Mouse (Mus musculus): ENCODE data around the gene Sall1. TPM values are rescaled to one million over a fixed set of nuclear protein-coding genes. Genes with fewer than 3 reads are reported as not detected.

Sall1 gene
- polyA plus RNA-seq, 1 experiment from 2014 or later, result 5.8 TPM

DNA sequence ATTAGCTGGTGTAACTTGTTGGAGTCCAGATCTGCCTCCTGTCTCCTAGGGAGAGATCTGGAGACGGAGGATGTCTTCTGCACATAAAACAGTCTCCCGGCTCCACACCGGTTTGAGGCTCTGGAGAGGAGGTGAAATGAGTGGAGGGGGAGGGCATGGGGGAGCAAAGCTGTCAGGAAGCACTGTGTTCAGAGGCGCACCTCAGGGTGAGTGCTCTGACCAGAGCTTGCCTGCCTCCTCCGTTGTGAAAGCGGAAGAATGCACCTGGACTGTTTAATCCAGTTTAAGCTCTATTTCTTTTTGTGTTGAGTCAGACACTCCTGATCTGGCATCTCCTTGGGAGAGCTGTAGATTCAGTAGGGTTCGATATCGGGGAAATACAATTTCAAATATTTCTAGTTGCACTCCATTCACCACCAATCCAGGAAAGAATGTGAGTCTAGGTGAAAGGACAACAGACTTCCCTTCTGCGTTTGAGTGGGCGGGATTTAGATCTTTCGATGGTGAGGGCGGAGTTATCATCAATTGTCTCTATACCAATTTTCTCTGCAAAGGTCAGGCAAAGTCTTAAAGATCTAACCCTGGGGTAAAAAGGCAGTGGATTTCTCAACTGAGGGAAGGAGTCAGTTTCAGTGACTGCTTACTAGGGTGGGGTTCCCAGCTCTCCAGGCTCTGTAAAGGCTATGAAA is 31.8 kb downstream of the Sall1 start:
- ATAC-seq, result no peak
- Histone ChIP-seq H3K36me3 (ENCODE audit: control insufficient read depth, insufficient read depth, low read length) (no peaks in the 10 kb centered on the region), H3K27ac (ENCODE audit: low read length) (no peak overlapping the region), H3K9ac (ENCODE audit: low read depth, low read length) (no peak overlapping the region), H3K4me2 (ENCODE audit: low read length) (no peak overlapping the region), H3K9me3 (replicated peaks; ENCODE audit: control insufficient read depth, low read length, poor library complexity, severe bottlenecking) (no peaks in the 10 kb centered on the region), H3K4me3 (ENCODE audit: low read depth, low read length) (no peak overlapping the region), H3K4me1 (ENCODE audit: control insufficient read depth, insufficient read depth, low read length) (no peaks in the 10 kb centered on the region; the same call in 1 of the 2 replicates), H3K27me3 (ENCODE audit: control insufficient read depth, insufficient read depth, low read depth, low read length) (peaks cover 6% of the 10 kb centered on the region; the same call in 1 of the 2 replicates)
- WGBS, result 14% methylated on average over 12 of the region's 12 CpGs

DNA sequence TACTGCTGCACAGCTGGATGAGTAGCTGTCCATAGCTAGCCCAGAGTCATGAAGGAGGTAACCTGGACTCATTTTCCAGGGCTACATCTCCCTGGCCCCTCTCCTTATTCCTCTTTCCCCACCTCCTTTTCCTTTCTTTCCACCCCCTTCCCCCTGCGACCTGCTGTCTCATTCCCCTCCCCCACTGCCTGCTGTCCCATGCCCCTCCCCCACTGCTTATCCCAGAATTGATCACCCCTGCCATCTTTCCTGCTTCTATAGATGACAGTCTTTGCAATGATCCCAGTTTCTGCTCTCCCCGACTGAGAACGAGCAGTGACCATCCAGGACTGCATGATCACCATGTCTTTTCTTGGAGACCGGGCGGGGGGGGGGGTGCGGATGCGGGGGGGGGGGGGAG is 35.2 kb downstream of the Sall1 start:
- H3K9me3 ChIP-seq (replicated peaks; ENCODE audit: control insufficient read depth, low read length, poor library complexity, severe bottlenecking), result no peaks in the 10 kb centered on the region
- peaks cover 6% of the 10 kb centered on the region; the same call in 1 of the 2 replicates for H3K27me3 ChIP-seq (ENCODE audit: control insufficient read depth, insufficient read depth, low read depth, low read length)
- H3K27ac ChIP-seq (ENCODE audit: low read length), result no peak overlapping the region
- no peaks in the 10 kb centered on the region for H3K36me3 ChIP-seq (ENCODE audit: control insufficient read depth, insufficient read depth, low read length)
- WGBS, result 19% methylated on average over 5 of the region's 7 CpGs
- H3K4me3 ChIP-seq (ENCODE audit: low read depth, low read length), result no peak overlapping the region
- ATAC-seq, result no peak
- no peak overlapping the region for H3K9ac ChIP-seq (ENCODE audit: low read depth, low read length)
- peaks cover 3% of the 10 kb centered on the region; the same call in 1 of the 2 replicates for H3K4me1 ChIP-seq (ENCODE audit: control insufficient read depth, insufficient read depth, low read length)
- no peak overlapping the region for H3K4me2 ChIP-seq (ENCODE audit: low read length)

DNA sequence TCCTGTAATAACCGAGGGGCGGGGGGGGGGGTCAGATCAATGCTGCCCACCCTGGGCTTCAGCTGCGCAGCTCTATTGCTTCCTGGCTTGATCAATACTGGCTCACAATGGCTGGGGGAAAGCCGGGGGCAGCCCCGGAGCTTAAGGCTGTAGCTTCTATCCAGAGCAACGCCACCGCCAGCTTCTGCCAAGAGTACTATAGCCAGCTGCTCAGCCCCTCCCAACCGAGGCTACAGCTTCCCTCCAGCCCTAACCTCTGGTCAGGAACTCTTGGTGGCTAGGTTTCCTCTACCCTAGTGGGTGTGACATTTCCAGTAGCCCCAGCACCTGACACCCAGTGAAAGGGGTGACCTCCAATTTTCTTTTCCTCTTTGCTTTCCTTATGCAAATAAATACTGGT is 36.8 kb downstream of the Sall1 start:
- 0 out of 2 replicates have a peak, but pooled peaks have one; percentile 25 for ATAC-seq
- Histone ChIP-seq H3K9me3 (replicated peaks; ENCODE audit: control insufficient read depth, low read length, poor library complexity, severe bottlenecking) (no peaks in the 10 kb centered on the region), H3K4me2 (ENCODE audit: low read length) (peak overlapping the region; percentile 72), H3K27ac (ENCODE audit: low read length) (no peak overlapping the region), H3K27me3 (ENCODE audit: control insufficient read depth, insufficient read depth, low read depth, low read length) (peaks cover 6% of the 10 kb centered on the region; the same call in 1 of the 2 replicates), H3K4me3 (ENCODE audit: low read depth, low read length) (peak overlapping the region; percentile 43), H3K9ac (ENCODE audit: low read depth, low read length) (peak overlapping the region; percentile 23; the same call in 1 of the 2 replicates), H3K4me1 (ENCODE audit: control insufficient read depth, insufficient read depth, low read length) (peaks cover 3% of the 10 kb centered on the region; the same call in 1 of the 2 replicates), H3K36me3 (ENCODE audit: control insufficient read depth, insufficient read depth, low read length) (no peaks in the 10 kb centered on the region)
- 0% methylated on average over 8 of the region's 8 CpGs for WGBS

DNA sequence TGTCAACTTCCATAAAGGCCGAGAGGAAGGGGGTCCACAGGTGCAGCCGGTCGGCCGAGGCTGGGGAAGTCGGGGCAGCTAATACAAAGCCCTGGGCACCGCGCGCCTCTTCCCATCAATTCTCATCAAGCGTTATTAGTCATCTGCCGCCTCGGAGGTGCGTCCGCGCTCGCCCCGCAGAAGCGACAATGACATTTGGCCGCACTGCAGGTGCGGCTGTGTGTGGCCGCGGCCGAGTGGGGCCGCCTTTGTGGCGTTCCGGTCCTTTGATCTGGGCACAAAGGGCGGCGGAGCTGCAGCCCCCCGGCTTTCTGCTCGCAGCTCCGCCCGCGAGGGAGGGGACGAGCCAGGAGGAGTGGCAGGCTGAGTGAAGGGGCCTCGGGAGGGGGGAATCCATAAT is 37.5 kb downstream of the Sall1 start:
- WGBS, result under 1% methylated on average over 34 of the region's 34 CpGs

DNA sequence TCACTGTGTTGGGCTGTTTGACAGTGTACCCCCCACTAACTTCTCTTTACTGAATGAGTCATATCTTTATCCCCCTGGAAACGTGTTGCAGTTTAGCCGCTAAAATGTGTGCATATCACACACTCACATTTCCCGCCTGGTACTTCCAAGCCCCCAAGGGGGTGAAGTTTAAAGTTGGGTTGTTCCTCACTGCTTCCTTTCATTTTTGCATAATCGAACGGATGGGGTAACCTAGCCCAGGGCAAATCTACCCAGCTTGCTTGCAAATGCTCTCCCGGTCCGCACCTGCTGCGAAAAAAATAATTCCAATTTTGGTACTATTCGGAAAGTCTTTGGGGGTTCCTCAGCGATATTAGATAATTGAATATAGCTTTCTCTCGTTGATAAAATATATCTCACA is 38.2 kb downstream of the Sall1 start:
- peak overlapping the region; percentile 72 for H3K4me2 ChIP-seq (ENCODE audit: low read length)
- H3K36me3 ChIP-seq (ENCODE audit: control insufficient read depth, insufficient read depth, low read length), result no peaks in the 10 kb centered on the region
- no peaks in the 10 kb centered on the region for H3K9me3 ChIP-seq (replicated peaks; ENCODE audit: control insufficient read depth, low read length, poor library complexity, severe bottlenecking)
- peaks cover 3% of the 10 kb centered on the region; the same call in 1 of the 2 replicates for H3K4me1 ChIP-seq (ENCODE audit: control insufficient read depth, insufficient read depth, low read length)
- ATAC-seq, result no peak
- 24% methylated on average over 11 of the region's 11 CpGs for WGBS
- H3K27me3 ChIP-seq (ENCODE audit: control insufficient read depth, insufficient read depth, low read depth, low read length), result peaks cover 6% of the 10 kb centered on the region; the same call in 1 of the 2 replicates
- no peak overlapping the region; the same call in 1 of the 2 replicates for H3K4me3 ChIP-seq (ENCODE audit: low read depth, low read length)
- no peak overlapping the region for H3K9ac ChIP-seq (ENCODE audit: low read depth, low read length)
- H3K27ac ChIP-seq (ENCODE audit: low read length), result no peak overlapping the region

More for the DNA sequence above, 37.5 kb downstream of the Sall1 start:
- Histone ChIP-seq H3K36me3 (ENCODE audit: control insufficient read depth, insufficient read depth, low read length) (no peaks in the 10 kb centered on the region), H3K27me3 (ENCODE audit: control insufficient read depth, insufficient read depth, low read depth, low read length) (peaks cover 6% of the 10 kb centered on the region; the same call in 1 of the 2 replicates), H3K4me2 (ENCODE audit: low read length) (peak overlapping the region; percentile 72), H3K9ac (ENCODE audit: low read depth, low read length) (peak overlapping the region; percentile 62), H3K4me3 (ENCODE audit: low read depth, low read length) (peak overlapping the region; percentile 43), H3K9me3 (replicated peaks; ENCODE audit: control insufficient read depth, low read length, poor library complexity, severe bottlenecking) (no peaks in the 10 kb centered on the region), H3K27ac (ENCODE audit: low read length) (no peak overlapping the region), H3K4me1 (ENCODE audit: control insufficient read depth, insufficient read depth, low read length) (peaks cover 3% of the 10 kb centered on the region; the same call in 1 of the 2 replicates)
- ATAC-seq, result peak; percentile 58

DNA sequence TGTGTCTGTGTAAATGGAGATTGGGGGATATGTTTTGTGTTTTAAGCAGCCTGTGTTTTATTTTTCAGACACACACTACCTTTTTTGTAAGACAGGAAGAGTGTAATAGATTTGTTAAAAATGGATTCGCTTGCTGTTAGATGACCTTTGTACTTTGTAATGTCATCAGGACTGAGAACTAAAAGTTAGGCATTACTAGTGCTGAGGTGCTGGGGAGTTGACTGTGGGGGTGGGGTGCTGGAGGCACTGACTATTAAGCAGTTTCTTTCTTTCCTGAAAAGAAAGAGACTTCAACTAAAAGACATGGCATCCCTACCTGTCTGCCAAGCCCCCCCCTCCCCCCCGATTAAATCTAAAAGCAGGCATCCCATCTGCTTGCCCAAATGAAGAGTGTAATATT is 39.9 kb downstream of the Sall1 start:
- Histone ChIP-seq H3K9me3 (replicated peaks; ENCODE audit: control insufficient read depth, low read length, poor library complexity, severe bottlenecking) (no peaks in the 10 kb centered on the region), H3K36me3 (ENCODE audit: control insufficient read depth, insufficient read depth, low read length) (no peaks in the 10 kb centered on the region), H3K27ac (ENCODE audit: low read length) (no peak overlapping the region), H3K9ac (ENCODE audit: low read depth, low read length) (no peak overlapping the region), H3K4me1 (ENCODE audit: control insufficient read depth, insufficient read depth, low read length) (peaks cover 3% of the 10 kb centered on the region; the same call in 1 of the 2 replicates), H3K4me3 (ENCODE audit: low read depth, low read length) (no peak overlapping the region), H3K4me2 (ENCODE audit: low read length) (no peak overlapping the region), H3K27me3 (ENCODE audit: control insufficient read depth, insufficient read depth, low read depth, low read length) (peaks cover 6% of the 10 kb centered on the region; the same call in 1 of the 2 replicates)
- no peak for ATAC-seq
- WGBS, result 25% methylated on average over 2 of the region's 2 CpGs

DNA sequence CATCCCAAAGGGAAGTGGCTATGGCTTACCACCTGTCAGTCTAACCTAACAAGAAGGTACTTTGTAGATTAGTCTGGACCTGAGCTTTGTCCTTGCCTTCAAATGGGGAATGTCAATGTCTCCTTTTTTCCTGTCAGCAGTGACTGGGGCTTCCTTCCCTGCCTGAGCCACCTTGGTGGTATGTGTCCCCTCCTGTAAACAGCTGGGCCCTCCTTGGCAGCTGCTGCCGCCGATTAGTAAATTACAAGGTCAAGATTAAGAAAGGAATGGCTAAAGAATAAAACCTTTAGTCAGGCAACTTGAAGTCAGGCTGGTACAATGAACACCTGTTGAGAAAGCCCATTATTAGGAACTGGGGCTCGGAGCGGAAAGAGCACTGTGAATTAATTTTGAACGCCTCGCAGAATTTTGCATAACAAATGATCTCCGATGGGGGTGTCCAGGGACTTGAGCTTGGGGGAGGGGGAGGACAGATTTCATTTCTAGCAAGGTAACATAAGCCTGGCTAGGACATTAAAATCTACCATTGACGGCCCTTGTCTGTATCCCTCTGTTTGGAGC is 40.5 kb downstream of the Sall1 start:
- no peak overlapping the region for H3K9ac ChIP-seq (ENCODE audit: low read depth, low read length)

DNA sequence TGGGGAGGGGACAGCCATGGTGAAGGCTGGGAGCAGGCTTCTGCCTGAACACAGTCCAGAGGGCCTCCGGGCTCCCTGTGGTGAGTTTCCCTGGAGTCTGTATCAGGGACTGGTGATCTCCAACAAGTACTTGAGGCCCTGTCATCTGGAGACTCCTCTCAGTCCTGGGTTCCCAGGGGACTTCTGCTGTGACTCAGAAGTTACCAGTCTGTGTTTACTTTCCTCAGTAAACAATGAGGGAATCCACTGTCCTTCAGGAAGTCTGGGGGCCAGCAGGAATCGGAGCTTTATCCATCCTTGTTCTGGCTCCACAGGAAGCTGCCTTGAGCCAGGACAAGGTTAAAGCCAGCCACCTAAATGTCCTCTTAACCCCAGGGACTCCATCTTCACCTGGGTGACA is 41.8 kb downstream of the Sall1 start:
- no peak overlapping the region for H3K4me3 ChIP-seq (ENCODE audit: low read depth, low read length)
- no peak for ATAC-seq
- WGBS, result 65% methylated on average over 2 of the region's 2 CpGs

More for the DNA sequence above, 40.5 kb downstream of the Sall1 start:
- Histone ChIP-seq H3K27me3 (ENCODE audit: control insufficient read depth, insufficient read depth, low read depth, low read length) (peaks cover 3% of the 10 kb centered on the region; the same call in 1 of the 2 replicates), H3K4me1 (ENCODE audit: control insufficient read depth, insufficient read depth, low read length) (peaks cover 3% of the 10 kb centered on the region; the same call in 1 of the 2 replicates), H3K4me2 (ENCODE audit: low read length) (no peak overlapping the region), H3K36me3 (ENCODE audit: control insufficient read depth, insufficient read depth, low read length) (no peaks in the 10 kb centered on the region), H3K9me3 (replicated peaks; ENCODE audit: control insufficient read depth, low read length, poor library complexity, severe bottlenecking) (no peaks in the 10 kb centered on the region), H3K4me3 (ENCODE audit: low read depth, low read length) (no peak overlapping the region), H3K27ac (ENCODE audit: low read length) (no peak overlapping the region)
- WGBS, result 7% methylated on average over 8 of the region's 8 CpGs
- ATAC-seq, result no peak

DNA sequence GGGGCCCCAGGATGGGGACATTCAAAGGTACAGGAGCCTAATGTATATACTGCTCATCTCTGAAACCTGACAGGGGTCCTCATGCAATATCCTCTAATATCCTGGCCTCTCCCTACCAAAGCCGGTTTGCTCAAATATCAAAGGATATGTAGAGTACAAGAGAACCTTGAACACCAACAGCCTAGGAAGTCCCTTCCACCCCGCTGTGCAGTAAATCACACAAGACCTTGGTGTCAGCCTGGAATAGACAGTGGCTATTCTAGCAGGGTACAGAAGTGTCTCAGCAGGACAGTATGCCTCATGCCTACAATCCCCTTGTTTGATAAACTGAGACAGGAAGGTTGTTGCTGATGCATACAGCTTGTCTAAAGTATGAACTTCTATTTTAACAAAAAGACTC is 46.7 kb downstream of the Sall1 start:
- no peaks in the 10 kb centered on the region for H3K36me3 ChIP-seq (ENCODE audit: control insufficient read depth, insufficient read depth, low read length)
- H3K4me3 ChIP-seq (ENCODE audit: low read depth, low read length), result no peak overlapping the region
- 97% methylated on average over 2 of the region's 2 CpGs for WGBS
- no peak overlapping the region for H3K27ac ChIP-seq (ENCODE audit: low read length)
- no peak for ATAC-seq
- no peaks in the 10 kb centered on the region for H3K4me1 ChIP-seq (ENCODE audit: control insufficient read depth, insufficient read depth, low read length)
- no peak overlapping the region for H3K4me2 ChIP-seq (ENCODE audit: low read length)
- H3K27me3 ChIP-seq (ENCODE audit: control insufficient read depth, insufficient read depth, low read depth, low read length), result peaks cover 4% of the 10 kb centered on the region
- no peaks in the 10 kb centered on the region for H3K9me3 ChIP-seq (replicated peaks; ENCODE audit: control insufficient read depth, low read length, poor library complexity, severe bottlenecking)
- no peak overlapping the region for H3K9ac ChIP-seq (ENCODE audit: low read depth, low read length)

More for the DNA sequence above, 41.8 kb downstream of the Sall1 start:
- Histone ChIP-seq H3K4me1 (ENCODE audit: control insufficient read depth, insufficient read depth, low read length) (peaks cover 3% of the 10 kb centered on the region; the same call in 1 of the 2 replicates), H3K9ac (ENCODE audit: low read depth, low read length) (no peak overlapping the region), H3K27me3 (ENCODE audit: control insufficient read depth, insufficient read depth, low read depth, low read length) (peaks cover 4% of the 10 kb centered on the region; the same call in 1 of the 2 replicates), H3K36me3 (ENCODE audit: control insufficient read depth, insufficient read depth, low read length) (no peaks in the 10 kb centered on the region), H3K9me3 (replicated peaks; ENCODE audit: control insufficient read depth, low read length, poor library complexity, severe bottlenecking) (no peaks in the 10 kb centered on the region), H3K27ac (ENCODE audit: low read length) (no peak overlapping the region), H3K4me2 (ENCODE audit: low read length) (no peak overlapping the region)
